Mouse (Mus musculus) cerebellum, adult 11-12 months (tissue): ENCODE measurements at regions not wholly inside any gene's neighbourhood (a gene's known extent, or its start where the extent isn't known, plus 50 kb on each side); places are given as distances from the start of the nearest gene placed in this dataset.

Experiments used
- DNase-seq: peaks from one replicate; pipeline ENCODE4 v3.0.0; 2022

GRCm38 (mm10) chr12:91958086-91958485 lies 109.1 kb upstream of the Sel1l start:
- DNase-seq: no peak

GRCm38 (mm10) chr12:91956411-91956810 lies 107.5 kb upstream of the Sel1l start:
- DNase-seq: no peak

GRCm38 (mm10) chr12:91948602-91949167 lies 99.7 kb upstream of the Sel1l start:
- no peak for DNase-seq

- DNase-seq: no peak
Observed at GRCm38 (mm10) chr12:91947998-91948397, 99.0 kb upstream of the Sel1l start.

- DNase-seq: no peak
Observed at GRCm38 (mm10) chr12:91946541-91946940, 97.6 kb upstream of the Sel1l start.

GRCm38 (mm10) chr12:91932490-91933361 lies 83.8 kb upstream of the Sel1l start:
- DNase-seq: no peak

GRCm38 (mm10) chr12:91931586-91931985 lies 82.6 kb upstream of the Sel1l start:
- DNase-seq: no peak

- no peak for DNase-seq
Observed at GRCm38 (mm10) chr12:91929386-91930054, 80.6 kb upstream of the Sel1l start.

- DNase-seq: no peak
Observed at GRCm38 (mm10) chr12:91927576-91927975, 78.6 kb upstream of the Sel1l start.

- DNase-seq: no peak
Observed at GRCm38 (mm10) chr12:91915486-91915885, 66.5 kb upstream of the Sel1l start.

- no peak for DNase-seq
Observed at GRCm38 (mm10) chr12:91910529-91910928, 61.6 kb upstream of the Sel1l start.
